Mouse (Mus musculus) kidney, postnatal 10 days (tissue): ENCODE measurements around the gene Erlin1.

Experiments used
- DNase-seq: peaks from one replicate; pipeline ENCODE4 v3.0.0; 2021; ENCODE audit warnings: mixed read lengths

Erlin1 gene

DNA sequence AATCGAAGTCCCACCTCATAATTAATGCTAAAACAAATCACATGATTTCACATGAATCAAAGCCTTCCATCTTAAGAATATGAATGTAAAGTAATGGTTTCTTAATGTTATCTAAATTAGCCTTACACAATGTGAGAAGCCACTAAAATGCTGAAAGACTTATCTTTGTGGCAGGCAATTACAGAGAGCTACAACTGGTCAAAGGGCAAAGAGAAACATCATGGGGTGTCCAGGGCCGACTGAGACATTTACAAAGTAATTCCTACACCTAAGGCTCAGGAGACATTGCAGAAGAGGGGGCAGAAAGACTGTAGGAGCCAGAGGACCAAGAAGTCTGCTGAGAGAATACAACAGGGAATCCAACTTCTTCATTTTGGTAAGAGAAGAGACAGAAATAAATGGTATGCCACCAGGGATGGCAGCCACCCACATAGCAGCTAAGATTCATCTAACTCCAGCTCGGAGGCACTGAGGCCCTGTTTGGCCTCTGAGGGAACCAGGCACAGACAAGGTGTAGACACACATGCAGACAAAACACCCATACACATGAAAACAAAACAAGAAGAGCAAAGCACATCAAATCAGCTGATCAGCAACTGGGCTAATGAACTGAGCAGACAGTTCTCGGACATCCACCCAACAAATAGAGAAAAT, 14.3 kb downstream of the Erlin1 start:
- no peak for DNase-seq

DNA sequence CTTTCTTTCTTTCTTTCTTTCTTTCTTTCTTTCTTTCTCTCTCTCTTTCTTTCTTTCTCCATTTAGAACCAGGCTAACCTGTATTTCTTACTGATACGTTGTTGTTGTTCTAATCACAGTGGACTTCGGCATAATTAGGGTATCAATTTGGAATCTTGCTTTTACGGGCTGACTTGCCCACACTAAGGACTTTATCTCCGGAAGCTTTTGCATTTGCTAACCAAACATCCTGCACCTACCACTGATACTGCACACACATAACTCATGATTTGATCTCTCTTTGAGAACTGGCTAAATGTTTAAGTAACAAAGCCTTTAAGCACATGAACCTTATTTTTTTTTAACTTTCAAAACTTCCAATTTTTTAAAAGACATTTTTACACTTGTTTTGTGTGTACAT, 19.2 kb downstream of the Erlin1 start:
- no peak for DNase-seq

DNA sequence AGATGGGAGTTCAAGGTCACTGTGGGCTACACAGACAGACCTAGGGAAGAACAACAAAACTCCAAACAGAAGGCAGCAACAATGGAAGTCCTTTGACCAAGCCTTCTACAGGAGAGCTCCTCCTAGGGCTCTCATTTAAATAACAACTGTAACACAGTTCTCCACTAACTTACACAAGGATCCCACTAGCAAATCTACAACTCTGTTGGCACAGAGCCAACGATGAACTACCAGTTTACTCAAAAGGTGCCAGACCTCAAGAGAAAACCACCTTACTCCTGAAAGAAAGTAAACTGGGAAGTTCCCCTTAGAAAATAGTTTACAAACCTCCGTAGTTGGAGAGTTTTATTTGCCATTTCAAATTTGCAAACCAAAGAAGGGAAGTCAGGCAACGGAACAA, 20.3 kb downstream of the Erlin1 start:
- DNase-seq: peak; percentile 48

DNA sequence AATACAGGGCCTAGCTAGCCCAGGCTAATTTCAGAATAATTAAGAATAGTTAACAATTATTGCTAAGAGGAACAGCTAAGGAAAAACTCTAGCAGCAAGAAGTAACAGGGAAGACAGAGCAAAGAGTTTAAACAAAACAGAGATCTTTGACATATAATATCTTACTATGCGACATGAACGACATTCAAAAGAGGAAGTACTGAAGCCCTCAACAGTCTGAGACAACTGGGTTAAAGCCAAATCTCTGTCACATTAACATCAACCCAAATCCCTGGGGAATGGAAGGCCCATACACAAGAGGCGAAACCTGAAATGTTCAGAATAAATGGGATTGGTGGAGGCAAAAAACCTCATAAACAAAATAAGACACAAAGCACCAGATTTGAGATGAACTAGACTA, 23.7 kb downstream of the Erlin1 start:
- no peak for DNase-seq

DNA sequence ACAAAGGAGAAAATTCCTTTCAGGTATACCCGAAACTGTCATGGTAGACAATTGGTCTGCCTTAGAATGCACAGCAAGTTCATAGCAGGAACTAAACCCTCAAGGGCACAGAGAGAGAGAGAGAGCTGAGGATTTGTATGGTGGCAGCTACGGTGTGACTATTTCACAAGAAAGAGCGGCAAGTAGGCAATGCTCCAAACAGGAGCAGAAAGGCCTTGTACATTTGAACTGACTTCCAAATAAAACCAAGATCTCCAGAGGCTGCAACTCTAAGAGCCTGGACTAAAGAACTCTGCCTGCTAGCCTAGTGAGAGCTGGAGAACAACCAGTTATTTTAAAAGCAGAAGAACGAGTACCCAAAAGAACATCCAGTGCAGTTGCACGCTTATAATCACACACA, 27.5 kb downstream of the Erlin1 start:
- DNase-seq: no peak

DNA sequence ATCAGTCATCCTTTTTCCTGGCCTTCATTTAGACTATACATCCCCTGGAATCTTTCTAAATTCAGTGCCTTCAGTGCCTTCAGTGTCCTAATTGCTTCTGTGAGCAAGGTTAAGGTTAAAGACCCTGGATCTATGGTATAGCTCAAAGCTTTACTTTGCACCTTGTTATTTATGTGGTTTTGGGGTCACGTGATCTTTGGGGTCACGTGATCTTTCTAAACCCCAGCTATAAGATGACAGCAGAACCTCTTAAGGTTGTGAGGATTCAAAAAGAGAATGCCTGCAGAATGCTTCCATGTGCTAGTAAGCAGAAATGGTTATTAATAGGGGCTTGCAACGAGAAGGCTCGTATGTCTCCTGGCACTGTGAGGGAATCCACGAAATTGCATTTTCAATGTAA, 36.2 kb downstream of the Erlin1 start:
- no peak for DNase-seq

DNA sequence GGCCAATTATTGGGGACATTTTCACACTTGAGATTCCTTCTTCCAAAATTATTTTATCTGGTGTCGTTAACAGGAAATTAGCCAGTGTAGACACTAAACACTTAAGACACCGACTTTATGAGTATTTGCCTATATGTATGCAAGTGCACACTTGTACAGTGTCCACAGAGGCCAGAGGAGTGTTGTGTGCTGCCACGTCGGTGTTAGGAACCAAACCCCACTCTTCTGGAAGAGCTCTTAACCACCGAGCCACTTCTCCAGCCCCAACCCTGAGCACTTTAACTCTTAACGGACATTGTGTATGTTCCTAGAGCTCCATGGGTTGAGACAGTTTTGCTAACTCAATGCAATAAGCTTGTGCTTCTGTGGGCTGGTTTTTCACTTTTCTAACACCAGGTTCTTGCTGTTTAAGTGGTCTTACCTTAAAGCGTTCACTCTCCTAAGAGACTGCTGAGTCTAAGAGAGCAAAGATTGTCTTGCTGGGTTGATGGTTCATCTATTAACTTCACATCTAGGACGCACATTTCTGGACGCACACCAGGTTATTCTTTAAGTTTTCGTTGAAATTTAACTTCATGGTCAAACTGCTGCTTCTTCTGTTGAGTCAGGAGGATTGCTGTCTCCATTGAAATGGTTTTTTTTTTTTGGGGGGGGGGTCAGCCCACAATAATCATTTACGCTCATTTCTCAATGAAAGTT, 37.4 kb downstream of the Erlin1 start:
- peak; percentile 17 for DNase-seq

DNA sequence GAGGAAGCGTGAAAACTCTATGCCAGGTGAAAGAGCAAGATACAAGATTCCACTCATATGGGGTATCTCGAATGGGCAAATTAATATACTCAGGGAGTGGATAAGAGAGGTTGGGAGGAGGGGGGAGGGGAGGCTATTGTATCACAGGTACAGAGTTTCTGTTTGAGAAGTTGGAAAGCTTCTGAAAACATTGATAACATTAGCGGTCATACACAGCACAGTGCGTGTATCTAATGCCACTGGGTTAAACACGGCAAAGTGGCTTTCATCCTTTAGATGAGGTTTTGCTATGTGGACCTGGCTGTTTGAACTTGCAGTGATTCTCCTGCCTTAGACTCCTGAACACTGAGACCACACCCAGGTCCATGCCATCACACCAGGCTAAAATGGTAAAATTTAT, 39.6 kb downstream of the Erlin1 start:
- DNase-seq: no peak

DNA sequence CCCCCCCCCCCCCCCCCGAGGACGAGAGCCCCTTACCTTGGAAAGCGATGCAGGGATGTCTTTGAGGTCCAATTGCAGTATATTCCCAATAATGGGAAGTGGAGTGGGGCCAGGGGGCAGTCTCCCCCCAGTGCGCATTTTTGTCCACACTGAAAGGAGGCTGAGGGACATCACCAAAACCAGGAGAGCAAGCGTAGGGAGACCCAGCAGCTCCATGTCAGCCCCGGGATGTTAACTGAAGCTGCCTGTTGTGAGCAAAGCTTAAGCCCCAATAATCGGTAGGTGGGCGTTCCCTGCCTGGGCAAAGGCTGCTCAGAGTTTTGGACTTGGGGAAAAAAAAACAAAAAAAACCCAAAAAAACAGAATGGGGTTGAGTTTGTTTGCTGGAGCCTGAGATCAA, 40.6 kb downstream of the Erlin1 start, which contains the start of gene Cyp2c23:
Cyp2c23 (minus strand) TSS at position 237 of the 400 bp plus-strand sequence.
- no peak for DNase-seq

DNA sequence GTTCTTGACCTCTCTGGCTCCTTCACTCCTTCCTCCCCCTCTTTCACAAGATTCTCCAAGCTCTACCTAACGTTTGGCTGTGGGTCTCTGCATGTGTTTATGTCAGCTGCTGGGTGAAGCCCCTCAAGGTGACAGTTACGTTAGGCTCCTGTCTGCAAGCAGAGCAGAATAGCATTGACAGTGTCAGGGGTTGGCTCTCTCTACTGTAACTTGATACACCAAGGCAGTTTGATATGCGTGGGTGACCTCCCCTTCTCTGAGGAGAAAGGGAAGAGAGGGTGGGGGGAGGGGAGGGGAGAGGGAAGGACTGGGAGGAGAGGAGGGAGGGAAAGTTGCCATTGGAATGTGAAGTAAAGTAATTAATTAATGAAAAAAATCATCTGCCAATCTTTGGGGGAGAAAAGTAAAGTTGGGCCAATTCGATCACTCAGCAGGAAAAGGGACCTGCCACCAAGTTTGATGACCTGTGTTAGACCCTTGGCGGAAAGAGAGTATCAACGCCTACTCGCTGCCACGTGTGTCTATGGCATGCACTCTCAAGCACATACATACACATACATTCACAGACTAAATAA, 42.5 kb downstream of the Erlin1 start:
- DNase-seq: peak; percentile 22

DNA sequence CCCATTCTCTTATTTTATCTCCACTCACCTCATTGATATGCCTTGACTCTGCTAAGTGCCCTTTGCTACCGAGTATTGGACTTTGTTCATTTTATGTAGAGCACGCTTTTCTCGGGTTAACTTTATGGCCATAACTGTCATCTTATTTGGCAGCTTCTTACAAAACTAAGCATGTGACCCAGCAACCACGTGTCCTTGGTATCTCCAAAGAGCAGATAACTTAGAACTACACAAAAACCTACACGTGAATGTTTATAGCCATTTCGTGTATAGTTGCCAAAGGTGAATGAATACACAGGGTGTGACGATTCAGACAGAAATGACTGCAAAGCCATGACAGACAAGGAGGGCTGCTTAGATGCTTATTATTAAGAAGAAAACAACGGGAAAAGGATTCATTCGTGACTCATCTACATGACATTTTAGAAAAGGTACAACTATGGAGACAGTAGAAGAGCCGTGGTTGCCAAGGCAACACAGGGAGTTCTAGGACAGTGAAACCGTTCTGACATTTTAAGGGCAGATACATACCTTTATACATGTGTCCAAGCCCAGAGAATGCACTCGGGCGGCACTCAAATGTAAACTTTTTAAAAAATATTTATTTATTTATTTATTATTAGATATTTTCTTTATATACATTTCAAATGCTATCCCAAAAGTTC, 44.5 kb downstream of the Erlin1 start:
- DNase-seq: no peak

DNA sequence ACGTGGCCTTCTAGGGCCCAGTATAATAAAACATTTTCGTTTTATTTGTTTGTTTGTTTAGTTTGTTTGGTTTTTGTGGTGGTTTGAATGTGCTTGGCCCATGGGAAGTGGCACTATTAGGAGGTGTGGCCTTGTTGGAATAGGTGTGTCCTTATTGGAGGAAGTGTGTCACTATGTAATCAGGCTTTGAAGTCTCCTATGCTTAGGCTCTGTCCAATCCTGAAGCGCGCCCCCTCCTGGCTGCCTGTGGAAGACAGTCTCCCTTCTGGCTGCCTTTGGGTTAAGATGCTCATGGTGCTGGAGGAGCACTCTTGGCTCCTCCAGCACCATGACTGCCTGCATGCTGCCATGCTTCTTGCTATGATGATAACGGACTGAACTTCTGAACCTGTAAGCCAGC, 46.5 kb downstream of the Erlin1 start:
- peak; percentile 19 for DNase-seq

DNA sequence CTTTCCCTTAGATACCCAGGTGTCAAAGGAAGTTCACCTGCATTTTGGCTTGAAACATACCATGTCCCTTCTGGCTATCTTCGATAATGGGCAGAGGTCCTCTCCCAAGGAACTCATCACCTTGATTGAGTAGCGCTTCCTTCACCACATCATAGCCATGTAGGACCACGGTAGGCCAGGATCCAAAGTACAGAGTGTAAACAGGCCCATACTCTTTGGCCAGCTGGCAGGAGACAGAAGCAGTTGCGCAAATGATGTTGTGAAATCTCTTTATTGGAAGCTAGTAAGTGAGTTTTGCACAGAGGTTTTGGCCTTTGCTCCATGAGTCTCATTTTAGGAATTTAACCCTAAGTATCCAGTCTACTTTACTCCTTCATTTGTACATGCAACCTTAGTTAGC, 48.1 kb downstream of the Erlin1 start:
- peak; percentile 32 for DNase-seq

DNA sequence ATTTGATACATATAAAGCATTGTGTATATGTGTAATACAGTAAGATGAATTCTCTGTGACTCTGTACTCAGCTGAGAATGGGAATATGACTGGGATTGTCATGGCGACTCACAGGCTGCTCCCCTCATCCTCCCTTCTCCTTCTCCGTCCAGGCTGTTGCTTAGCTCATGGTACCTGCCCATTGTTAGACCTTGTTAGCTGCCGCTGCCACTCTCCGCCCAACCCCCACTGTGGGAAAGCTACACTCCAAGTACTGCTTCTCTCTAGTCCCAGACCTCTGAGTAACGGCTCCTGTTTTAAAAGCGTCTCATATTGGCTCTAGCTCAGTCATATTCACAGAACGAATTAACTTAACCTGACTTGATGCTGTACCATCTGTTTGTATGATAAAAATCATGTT, 49.8 kb downstream of the Erlin1 start:
- DNase-seq: no peak

DNA sequence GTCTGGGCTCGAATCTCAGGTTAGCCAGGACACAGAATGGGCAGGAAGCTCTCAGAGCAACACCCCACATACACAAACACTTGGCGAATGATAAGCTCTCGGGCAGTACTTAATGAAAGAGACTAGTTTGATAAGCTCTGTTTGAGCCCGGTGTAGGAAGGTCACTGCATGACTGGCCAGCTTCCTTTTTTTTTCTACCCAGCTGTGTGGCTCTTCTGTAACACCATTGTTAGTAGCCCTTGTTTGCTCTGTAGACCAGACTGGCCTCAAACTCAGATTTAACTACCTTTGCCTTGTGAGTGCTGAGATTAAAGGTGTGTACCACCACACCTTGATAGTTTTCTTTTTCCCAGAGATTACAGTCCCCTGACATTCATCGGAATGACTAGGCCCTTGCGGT, 55.7 kb downstream of the Erlin1 start:
- DNase-seq: no peak

DNA sequence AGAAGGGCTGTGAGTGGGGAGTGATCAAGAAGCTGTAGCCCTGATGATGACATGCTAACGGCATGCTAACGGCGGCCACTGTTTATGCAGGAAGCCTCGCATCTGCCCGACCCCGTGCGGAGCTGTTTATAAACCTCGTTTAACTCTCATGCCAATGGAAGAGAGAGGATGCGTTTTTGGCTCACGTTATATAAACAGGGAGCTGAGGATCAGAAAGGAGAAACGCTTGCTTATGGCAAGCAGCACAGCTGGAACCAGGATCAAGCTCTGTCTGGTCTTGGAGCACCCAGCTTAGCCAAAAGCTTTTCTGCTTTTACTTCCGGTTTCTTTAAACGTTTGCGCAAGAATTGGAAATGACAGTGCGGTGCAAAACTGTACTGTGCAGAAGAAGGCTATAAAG, 60.8 kb downstream of the Erlin1 start:
- no peak for DNase-seq

DNA sequence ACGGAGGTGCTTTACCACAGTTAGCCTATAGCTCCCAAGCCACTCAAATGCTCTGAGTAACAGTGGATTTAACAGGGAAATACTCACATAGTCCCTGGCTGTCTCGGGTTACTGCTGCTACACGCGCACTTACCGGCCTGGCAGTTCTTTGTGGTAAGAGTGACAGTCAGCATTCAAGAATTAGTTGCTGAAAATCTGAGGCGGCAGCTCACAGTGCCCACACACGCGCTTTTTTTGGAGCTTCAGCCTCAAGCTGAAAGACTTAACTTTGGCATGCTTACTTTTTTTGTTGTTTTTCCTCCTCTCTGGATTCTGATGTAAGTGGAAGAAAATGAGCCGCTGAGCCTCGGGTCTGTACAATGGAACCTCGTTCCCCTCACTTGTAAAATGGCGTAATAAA, 62.4 kb downstream of the Erlin1 start:
- DNase-seq: no peak

DNA sequence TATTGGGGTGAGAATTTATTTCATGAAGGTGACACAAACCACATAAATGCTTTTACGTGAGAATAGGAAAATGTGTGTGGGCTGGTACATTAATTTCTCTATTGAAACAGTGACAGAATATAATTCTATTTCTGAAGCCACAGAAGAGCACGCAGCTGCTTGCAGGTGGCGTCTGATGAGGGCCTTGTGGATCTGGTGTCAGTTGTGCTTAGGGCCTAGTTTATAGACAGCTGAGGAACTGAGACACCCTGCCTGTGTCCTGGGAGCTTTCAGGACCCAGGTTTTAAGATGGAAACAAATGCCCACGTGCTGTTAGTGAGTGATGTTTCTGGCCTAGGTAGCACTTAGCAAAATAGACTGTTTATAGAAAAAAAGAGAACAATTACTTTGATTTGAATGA, 64.6 kb downstream of the Erlin1 start:
- DNase-seq: no peak

DNA sequence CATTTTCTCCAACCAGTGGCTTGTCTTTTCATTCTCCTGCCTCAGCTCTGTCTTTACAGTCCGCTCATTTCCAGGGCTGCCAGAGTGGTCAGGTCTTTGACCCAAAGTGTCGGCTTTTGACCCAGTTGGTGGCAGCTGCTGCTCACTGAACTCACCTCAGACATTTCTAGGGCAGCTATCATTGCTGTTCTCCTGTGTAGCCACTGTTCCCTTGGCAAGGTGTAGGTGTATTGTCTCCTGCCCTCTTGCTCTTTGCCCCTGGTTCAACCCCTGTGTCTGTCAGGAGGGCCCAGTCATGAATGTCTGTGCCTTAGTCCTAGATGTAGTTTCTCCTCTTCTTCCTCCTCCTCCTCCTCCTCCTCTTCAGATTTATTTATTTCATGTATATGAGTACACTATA, 65.3 kb downstream of the Erlin1 start:
- DNase-seq: no peak

DNA sequence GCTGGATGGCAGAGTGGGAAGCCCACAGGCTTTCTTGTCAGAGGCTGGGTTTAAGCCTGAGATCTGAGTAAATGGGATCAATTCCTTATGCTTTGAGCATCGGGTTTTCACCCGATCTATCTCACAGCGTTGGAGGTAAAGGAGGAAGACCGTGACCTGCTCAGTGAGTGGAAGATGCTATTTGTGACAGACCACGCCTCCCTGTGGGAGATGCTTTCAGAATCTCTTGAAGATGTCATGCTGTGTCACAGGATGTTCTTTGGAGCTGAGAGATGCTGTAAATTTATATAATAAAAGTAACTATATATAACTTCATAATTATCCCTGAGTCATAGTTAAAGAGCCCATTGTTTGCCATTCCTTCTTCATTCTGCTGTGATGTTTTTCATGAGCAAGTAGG, 68.9 kb downstream of the Erlin1 start:
- DNase-seq: no peak

DNA sequence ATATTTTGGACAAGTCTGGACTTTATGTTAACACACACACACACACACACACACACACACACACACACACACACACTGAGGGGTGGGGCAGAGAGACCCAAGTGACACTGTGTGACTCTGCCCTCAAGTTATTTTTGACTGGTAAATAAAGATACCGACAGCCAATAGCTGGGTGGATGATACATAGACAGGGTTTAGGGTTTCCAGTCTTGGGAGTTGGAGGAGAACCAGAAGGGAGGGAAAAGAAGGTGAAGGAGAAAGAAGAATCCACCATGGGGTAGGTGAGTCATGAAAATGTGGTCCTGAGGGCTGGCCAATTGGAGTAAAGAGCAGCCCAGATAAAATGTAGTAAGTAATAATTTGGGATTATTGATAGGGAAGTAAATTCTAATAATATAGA, 69.5 kb downstream of the Erlin1 start:
- no peak for DNase-seq

DNA sequence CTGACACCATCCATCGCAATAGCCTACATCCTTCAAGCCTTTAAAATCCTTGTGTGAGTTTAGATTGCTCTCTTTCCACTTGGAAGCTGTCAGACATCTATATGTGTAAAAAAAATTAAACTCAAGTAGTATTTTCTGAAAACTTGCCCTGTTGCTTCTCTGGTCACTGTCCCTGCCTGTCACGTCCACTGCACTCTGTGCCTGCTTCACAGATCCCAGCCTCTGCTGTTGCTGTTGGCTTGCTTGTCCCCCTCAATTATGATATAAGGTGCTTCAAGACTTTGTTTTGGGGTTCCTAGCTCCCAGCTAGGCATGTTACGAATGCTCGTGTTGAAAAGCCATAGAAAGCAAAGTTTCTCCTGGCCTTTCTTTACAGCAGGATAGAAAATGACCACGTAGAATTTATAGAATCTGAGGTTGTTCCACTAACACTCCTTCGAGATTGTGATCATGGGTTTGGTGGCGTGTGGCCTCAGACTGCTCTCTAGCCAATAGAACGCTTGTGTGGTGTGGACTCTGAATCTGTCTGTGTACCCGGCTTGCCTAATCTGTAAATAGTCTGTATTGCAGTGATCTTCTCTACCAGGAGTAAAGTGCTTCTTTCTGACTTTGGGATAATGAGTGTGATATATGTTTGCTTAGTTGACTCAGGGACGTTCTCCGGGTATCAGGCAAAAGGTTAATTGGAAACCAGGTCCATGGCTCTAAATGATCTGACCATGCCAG, 70.6 kb downstream of the Erlin1 start:
- no peak for DNase-seq

DNA sequence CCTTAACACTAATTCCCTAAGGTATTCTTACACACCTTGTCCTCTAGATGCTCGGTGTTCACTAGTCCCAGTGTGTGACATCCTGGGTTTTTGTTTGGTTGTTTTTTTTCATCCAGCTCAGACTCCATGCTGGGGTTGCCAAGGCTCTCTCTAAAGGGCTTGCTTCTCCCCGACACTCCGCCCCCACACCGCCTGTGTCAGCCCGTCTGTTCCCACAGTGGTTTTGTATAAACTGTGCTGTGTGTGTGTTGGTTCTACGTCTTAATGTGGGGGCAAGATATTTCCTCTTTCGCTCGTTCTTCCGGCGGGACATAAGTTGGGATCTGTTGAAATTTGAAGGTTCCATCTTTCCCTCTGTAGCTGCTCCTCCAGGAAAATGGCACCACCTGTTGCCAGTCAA, 71.5 kb downstream of the Erlin1 start:
- no peak for DNase-seq
